Mouse (Mus musculus): ENCODE data around the gene Pdia5.

- TF ChIP-seq POLR2A (IDR thresholded peaks at IDR 0.05; ENCODE audit: low read depth, low read length): no peak
- TF ChIP-seq ZC3H11A (IDR thresholded peaks at IDR 0.05; ENCODE audit: low read depth, low read length): no peak
- no peak for TF ChIP-seq CTCF (conservative IDR thresholded peaks at IDR 0.05 in 1 of 2, IDR thresholded peaks at IDR 0.05 in 1 of 2; ENCODE audit: low read depth in 2 of 2, low read length in 2 of 2)
- no peak for TF ChIP-seq EP300 (IDR thresholded peaks at IDR 0.05; ENCODE audit: low read length)
- TF ChIP-seq UBTF (IDR thresholded peaks at IDR 0.05; ENCODE audit: low read depth, low read length): no peak
- no peak for TF ChIP-seq IRF4 (IDR thresholded peaks at IDR 0.05; ENCODE audit: low read depth, low read length)
- TF ChIP-seq JUN (IDR thresholded peaks at IDR 0.05; ENCODE audit: insufficient read depth, low read depth, low read length): no peak
Measured at GRCm38 (mm10) chr16:35501106-35501760, 10.6 kb upstream of the Pdia5 start.

Data from CH12.LX (cell line).